Mouse (Mus musculus) A20 (cell line): ENCODE measurements around the gene Twnk.
"Not testable (repeated sequence)": the region's sequence is repeated elsewhere in the genome, so short reads cannot be mapped to it uniquely, and the experiment has no call there.

Source experiments
- DNase-seq: peaks from one replicate; pipeline ENCODE4 v3.0.0-alpha.2; 2011; ENCODE audit warnings: low read depth, low spot score

The Twnk gene

DNA sequence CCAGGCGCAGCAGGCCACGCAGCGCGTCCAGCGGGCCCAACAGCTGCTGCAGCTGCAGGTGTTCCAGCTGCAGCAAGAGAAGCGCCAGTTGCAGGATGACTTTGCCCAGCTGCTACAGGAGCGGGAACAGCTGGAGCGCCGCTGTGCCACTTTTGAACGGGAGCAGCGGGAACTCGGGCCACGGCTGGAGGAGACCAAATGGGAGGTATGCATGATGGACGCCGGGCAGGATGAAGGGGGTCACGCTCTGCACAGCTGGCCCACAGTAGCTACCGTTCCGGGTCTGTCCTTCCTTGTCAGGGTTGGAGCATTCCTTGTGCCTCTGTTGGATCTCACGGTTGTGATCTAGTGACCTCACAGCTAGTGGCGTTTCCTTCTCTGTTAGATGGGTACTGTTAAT is 19.3 kb downstream of the Twnk start:
- no peak for DNase-seq

DNA sequence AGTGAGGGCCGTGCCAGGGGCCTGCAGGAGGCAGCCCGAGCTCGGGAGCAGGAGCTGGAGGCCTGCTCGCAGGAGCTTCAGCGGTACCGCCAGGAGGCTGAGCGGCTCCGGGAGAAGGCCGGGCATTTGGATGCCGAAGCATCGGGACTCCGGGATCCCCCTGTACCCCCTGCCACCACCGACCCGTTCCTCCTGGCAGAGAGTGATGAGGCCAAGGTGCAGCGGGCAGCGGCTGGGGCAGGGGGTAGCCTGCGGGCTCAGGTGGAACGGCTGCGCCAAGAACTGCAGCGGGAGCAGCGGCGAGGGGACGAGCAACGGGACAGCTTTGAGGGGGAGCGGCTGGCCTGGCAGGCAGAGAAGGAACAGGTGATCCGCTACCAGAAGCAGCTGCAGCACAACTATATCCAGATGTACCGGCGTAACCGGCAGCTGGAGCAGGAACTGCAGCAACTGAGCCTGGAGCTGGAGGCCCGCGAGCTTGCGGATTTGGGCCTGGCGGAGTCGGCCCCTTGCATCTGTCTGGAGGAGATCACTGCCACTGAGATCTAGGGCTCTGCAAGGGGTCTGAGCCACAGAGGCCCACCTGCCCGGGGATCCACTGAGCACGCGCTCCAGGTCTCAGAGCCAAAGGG is 20.6 kb downstream of the Twnk start:
- DNase-seq = no peak

DNA sequence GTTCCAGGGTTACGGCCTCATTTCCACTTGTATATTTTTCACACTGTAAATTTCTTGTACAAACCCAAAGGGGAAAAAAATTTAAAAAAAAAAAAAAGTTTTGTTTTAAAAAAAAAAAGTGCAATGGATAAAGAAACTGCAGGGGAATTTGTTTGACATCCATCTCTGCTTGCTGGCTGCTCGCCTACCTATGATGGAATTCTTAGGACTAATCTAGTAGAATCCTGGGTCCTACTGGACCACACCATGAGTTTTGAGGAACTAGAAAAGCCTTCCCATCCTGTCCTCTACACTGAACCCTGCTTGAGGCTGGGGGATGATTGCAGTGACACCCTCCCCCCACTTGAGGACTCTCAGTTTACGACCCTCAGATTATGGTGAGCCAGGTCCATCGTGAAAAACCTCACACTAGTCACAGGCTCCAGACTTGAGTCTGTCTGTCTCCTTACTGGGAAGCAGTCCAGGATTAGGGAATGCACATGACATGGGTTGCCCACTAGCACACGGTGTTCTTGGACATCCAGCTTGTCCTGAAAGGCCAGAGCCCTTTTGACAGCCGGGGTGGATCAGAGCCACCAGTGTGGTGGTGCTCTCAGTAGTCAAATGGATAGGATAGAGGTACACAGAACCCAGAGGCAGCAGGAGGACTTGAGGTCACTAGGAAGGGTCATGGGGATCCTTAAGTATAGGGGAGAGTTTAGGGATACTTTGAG is 21.7 kb downstream of the Twnk start:
- no peak for DNase-seq

DNA sequence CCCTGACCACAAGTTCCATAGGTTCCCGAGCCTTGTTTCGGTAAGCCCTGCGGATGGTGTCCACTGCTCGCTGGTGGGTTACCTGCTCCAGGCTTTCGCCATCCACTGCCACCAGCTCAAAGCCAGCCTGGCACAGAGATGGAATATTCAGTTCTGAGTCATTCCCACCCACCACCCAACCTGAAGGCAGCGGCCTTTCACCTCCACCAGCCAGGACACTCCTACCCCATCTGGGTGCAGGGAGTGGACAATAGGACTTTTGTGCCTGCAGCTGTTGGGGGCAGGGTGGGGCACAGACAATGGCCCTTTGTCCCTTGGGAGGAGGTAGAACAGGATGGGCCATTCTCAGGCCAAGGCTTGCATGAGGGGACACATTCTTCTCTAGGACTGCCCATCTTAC is 22.4 kb downstream of the Twnk start:
- no peak for DNase-seq

DNA sequence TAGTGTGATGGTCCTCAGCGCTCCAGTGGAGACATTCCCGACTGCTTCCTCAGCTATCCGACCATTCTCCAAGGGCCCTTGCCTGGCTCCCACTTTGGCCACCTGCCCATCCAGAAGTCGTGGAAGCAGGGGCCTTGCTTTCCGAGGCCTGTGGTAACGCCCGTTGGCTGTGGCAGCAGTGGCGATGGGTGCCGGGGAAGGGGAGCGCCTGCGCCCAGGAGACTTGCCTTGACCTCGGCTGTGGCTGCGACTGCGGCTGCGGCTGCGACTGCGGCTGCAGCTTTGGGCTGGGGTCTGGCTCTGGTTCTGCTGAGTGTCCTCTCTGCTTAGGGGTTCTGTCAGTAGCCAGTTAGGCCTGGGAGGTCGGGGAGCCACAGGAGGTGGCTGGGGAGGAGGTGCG is 23.3 kb downstream of the Twnk start:
- no peak for DNase-seq

DNA sequence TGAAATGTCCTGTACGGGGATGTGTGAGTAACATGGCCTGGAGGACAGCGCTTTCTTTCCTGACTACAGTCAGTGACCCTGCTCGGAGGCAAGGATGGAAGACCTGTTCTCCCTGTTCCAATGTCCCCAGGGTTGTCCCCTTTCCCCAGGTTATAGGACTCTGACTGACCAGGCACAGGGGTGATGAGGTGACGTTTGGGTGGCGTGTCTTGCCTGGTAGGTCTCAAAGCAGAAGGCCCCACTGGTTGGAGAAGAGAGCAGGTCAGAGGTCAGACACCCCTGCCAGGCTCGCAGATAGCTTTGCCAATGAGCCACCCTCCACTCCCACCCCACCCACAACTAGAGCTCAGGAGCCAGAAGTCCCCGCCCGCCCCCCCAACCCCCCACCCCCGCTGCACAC is 24.1 kb downstream of the Twnk start:
- DNase-seq = no peak

DNA sequence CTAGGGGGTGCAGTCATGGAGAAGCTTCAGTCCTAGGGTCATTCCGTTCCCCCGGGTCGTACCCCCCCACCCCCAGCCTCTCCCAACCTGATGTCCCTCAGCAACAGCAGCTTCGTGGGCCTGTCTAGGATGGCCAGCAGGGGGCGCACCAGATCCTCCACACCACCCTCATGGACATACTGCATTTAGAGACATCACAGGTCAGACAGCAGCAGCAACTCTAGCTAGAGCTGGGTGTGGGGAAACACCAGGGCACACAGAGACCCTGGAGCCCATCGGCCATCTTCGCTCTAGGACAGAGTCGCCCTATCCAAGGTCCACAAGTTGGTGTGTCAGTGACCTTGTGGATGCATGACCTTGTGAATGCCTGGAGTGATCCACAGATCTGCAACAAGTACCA is 24.6 kb downstream of the Twnk start:
- peak; percentile 78 for DNase-seq

DNA sequence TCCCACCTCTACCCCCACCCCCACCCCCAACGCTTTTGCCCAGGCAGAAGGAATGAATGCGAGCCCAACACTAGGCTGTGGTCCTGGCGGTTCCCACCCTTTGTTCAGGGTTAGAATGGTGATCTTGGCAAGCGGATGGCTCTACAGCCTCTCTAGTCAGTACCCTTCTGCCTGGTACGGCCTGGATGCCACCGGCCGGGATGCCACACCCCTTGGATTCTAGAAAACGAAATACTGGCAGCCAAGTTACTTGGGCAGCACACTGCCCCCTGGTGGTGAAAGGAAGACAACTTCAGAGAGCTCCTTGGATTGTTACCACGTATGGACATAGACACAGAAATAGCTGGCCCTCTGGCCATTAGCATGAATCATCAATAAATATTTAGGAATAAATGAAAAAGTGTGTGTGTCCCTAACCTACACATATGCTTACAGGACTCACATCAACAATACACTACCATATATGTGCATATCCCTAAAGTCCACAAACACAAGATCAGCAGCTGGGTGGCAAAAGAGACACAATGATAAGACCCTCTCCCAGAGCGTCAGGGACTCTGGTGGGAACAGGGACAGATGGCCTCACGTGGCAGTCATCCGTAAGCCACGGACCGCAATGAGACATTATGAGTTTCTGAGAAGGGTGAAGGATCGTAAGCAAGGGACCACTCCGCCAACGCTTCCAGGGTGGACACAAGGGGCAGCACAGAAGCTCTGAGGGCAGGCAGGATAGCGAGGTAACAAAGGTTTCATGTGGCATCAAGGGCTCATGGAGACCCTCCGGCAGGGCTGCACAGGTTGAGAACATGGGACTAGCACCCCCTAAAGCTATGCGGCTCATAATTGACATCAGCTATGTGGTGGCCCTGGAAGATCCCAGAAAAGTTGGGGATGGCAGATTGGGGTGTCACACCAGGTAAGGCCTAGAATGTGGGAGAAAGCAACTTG is 25.6 kb downstream of the Twnk start:
- DNase-seq = peak; percentile 85

DNA sequence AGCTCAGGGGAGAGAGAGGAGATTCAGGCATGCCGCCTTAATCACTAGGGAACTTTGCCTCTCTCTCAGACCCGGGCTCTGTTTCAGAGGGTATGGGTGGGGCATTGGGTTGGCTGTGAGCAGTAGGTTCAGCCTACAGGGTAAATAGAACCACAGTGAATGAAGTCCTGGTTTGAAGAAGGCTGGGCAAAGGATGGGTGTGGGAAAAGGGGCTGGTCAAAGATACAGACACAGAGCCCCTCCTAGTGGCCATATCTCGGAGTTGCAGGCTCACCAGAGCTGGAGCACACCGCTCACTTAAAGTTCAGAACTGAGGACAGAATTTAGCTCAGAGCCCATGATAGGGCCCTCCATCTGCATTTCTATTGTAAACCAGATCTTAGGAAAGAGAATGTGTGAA is 26.3 kb downstream of the Twnk start:
- peak; percentile 70 for DNase-seq

DNA sequence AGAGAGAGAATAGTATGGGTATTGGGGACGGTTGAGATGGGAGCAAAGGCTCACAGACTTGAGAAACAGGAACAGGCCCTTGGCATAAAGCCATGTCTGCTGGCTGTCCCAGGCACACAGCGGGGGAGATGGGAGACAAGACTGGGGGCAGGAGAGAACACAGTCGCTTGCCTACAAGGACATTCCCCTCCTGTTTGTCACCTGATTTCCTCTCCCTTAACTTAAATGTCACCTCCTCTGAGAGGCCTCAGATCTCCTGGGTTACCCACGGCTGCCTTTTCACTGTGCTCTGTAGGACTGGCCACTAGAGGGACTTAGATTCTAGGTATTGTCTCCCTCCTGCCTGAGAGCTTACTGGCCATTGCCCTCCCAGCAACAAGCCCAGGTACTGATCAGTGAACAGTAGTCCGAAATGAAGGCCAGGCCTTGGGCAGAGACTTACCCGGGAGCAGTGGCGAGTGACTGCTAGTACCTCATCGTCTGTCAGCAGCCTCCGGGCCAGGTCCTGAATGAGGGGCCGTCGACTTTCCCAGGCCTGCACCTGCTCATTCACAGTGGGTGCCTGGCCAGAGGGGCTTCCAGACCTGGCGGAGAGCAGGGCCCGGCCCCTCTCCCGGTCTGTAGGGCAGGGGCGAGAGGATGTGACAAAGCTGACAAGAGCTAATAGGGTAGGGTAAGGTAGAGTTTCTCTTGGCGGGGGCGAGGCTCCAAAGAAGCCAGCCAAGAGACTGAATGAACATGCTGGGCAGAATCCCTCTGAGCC is 27.3 kb downstream of the Twnk start:
- DNase-seq = peak; percentile 26

DNA sequence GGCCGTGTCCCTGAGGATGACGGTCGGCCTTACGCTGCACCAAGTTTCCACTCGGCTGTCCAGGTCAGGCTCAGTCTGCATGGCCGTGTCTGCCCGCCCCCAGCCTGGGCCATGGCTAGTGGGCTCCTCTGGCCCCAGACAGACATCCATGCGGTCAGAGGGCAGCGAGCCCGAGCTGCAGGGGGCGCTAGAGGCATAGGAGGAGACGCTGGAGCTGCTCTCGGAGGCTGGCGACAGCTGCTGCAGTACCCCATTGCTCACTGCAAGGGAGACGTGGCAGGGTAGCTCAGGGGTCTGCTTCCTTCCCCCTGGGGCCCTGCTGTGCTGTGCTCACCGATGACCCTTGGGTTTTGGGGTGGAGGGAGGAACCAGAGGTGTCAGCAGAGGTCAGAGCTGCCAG is 31.4 kb downstream of the Twnk start:
- DNase-seq = peak; percentile 66

DNA sequence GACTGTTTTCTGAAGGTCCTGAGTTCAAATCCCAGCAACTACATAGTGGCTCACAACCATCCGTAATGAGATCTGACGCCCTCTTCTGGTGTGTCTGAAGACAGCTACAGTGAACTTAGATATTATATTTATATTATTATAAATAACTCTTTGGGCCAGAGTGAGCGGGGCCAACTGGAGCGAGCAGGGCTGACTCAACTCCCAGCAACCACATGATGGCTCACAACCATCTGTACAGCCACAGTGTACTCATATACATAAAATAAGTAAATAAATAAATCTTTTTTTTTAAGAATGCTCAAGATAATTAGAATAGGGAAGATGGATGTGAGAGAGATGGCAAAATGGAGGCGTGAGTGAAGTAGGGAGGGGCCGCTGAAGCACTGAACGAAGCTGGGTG is 32.7 kb downstream of the Twnk start:
- DNase-seq = not testable (repeated sequence)

DNA sequence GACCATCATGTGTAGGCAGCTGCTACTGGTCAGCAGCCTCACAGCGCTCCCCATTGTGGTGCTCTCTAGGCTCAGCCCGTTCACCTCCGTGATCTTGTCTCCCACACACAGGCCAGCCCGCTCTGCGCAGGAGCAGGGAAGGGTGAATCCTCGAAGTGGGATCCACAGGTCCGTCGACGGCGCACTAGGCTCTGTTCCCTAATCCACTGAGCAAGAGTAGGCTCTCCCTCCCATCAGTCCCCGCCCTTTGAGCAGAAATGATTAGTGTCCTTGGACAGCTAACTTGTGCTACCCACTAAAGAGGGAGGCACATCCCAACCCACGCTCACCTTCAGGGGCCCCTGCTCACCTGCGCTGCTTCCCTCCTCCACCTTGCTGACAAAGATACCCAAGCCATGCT is 34.8 kb downstream of the Twnk start:
- no peak for DNase-seq

DNA sequence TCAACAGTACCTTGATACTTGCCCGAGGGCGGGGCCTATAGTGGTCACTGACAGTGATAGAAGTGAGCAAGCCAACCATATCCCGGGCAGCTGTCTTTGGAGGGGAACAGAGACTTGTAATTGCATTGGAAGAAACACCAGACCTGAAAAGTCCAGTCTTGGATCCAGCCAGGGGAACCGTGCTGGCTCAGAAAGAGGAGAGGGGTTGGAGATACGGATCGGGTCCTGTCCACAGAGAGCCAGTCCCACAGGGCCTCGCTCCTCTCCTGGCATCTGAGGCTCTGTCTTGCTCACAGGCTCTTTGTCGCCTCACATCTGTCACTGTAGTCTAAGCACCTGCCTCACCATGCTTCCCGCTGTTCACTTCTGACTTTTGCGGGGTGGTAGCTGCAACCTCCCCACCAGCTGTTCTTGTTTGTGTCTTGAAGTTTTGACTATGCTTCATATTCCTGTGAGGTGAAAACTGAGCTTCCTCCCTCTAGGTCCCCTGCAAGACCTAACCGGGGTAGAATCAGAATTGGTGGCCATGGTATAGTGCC is 39.0 kb downstream of the Twnk start:
- peak; percentile 12 for DNase-seq

DNA sequence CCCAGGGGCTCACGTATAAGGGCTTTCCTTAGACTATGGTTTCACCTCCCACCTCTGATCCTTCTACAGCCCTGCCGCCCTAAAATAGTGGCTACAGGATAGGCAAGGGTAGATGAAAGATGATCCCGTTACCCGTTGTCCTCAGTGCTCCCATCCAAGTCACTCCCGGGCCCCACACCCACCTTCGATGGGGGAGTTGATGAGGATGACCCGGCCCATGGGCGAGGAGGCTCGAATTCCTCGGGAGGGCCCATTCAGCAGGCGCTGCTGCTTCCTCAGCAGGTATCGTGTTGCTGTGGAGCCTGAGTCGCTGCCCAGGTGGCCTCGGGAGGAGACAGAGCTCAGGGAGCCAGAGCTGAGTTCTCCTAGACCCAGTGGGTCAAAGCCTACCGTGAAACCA is 39.8 kb downstream of the Twnk start:
- no peak for DNase-seq

DNA sequence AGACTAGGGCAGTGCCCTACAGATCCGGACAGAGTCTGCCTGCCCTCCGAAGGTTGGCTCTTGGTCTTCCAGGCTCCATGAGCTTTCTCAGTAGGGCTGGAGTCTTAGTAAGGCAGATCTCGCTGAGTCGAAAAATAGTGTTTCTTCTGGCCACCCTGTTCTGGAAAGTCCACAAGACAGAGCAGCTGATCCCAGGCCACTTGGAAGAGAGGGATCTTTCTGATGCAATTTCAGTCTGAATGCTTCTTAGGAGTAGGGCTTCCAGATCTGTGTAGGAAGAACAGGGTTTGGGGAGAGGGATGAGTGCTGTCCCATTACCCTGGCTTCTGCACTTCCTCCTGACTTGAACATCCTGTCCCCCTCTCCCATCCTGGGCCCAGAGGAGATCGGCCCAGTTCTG is 40.2 kb downstream of the Twnk start, which contains the start of gene Pdzd7:
TSS of gene Pdzd7 (minus strand) at position 67 of the 400 bp plus-strand sequence.
- DNase-seq = no peak

DNA sequence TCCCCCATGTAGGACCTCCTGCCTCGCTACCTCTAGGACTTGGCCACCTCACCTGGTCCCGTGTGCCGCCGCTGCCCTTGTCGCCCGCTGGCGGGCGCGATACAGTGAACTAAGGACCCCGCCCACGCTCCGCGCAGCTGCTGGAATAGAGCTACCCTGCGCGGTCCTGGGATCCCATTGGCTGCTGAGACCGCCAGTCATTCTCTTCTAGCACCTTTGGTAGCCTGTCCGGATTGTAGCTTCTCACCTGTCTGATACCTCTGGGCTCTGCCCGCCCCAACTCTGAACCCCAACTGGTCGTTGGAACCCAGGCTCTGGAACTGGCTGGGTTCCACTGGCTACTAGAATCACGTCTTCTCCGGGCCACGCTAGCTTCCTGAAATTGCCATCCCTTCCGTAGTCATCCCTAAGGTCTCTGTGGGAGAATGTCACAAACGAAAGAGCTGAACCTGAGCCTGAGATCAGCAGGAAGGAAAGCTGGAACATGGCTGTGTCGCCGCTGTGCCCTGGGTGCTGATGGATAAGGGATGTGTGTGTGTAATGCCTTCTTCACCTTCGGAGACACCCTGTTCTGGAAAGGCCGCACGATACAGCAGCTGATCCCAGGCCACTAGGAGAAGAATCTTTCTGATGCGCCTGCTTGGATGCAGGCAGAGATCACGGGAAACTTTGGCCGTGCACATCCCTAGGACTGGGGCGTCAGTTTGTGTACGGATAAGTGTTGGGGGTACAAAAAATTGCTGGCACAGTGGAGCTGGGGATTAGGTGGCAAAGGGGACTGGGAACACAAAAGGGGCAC is 41.3 kb downstream of the Twnk start:
- DNase-seq = peak; percentile 91

DNA sequence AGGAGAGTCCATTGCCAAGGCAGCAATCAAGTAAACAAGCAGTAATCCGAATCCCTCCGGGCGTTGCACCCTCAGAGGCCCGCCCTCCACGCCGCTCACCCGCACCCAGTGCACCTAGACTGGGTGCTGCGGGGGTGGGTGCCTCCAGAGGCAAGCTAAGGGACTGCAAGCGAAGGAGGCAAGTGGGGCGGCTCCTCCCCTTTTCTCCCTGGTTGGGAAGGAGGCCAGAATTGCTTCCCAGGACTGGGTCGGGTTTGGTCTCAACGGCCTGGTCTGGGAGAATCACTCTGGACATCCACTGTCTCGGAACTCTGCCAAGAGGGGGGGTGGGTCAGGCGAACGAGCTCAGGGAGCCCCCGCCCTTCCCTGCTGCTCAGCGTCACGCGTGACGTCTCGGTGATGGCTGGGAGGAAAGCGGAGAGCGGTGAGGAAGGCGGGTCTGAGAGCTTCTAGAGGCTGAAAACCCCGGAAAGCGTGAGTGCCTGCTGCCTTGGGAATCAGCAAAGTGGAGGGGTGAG is 42.0 kb downstream of the Twnk start, which contains the start of gene Sfxn3:
TSS of gene Sfxn3 (plus strand) at position 87 of the 518 bp plus-strand sequence.
- peak; percentile 92 for DNase-seq

DNA sequence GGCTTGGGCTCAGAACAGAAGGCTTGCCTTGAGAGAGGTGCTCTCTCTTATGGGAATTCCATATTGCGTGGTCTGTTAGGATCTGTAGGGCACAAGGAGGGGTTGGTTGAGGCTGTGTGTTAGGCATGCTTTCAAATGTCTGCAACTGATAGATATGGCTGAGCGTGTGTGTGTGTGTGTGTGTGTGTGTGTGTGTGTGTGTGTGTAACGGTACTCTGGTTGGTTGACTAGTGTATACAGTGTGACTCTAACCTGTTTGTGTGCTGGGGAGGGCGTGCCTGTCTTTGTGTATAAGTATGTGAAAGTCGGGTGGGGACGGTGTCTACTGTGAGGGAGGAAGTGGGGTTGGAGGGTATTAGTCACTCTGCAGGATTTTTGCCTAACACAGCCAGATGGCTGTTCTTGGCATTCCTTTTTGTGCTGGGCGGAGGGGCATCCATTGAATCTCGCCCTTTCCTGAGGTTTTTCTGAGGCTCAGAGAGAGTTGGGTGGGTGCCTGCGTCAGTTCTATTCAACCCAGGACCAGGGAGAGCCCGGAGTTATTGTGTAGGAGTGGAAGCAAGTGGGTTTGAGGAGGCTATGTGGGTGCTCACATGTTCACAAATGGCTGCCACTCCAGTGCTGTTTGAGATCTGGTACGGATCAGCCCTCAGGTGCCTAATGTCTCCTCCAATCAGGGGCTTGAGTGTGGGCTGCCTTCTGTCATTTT is 42.6 kb downstream of the Twnk start:
- DNase-seq = no peak
